Mouse (Mus musculus) thymus, adult 18-20 months (tissue): ENCODE results near the gene Gm28230.

ENCODE experiments used
- DNase-seq, 2 experiments: peaks; one replicate each; pipeline ENCODE4 v3.0.0; 2022; ENCODE audit warnings: mixed read lengths in 2 of 2

Gm28230 gene

DNA sequence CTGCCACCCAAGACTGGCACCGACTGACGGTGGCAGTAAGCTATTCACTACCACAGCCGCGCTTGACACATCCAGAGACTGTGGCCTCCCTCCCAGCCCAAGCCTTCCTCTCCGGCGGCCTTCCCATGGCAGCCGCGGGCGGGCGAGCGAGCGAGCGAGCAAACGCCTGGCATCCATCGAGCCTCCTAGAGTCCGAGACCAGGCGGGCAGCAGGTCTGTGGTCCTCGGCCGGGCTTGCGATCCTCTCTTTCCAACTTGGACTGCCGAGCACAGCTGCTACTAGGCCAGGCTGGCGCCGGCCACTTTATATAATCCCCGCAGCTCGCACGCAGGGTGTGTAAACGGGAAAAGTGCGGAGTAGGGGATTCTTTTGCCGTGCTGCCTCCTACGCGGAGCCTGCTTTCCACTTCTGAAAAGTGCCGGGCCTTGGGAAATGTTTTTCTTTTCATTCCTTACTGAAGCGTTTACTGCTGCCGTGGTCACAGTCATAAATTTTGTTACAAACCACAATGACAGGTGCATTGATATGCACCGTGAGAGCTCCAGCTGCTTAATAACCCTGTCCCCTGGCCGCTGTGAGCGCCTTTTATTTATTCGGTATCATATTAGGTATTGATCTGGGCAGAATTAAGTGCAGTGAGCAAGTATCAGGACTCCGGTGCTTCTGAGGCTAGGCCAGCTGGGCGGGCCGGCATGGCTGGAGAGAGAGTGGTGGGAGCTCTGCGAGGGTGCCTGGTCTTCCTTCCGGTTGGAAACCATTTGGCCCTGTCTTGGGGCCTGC, 14.0 kb downstream of the Gm28230 start:
- DNase-seq = no peak

DNA sequence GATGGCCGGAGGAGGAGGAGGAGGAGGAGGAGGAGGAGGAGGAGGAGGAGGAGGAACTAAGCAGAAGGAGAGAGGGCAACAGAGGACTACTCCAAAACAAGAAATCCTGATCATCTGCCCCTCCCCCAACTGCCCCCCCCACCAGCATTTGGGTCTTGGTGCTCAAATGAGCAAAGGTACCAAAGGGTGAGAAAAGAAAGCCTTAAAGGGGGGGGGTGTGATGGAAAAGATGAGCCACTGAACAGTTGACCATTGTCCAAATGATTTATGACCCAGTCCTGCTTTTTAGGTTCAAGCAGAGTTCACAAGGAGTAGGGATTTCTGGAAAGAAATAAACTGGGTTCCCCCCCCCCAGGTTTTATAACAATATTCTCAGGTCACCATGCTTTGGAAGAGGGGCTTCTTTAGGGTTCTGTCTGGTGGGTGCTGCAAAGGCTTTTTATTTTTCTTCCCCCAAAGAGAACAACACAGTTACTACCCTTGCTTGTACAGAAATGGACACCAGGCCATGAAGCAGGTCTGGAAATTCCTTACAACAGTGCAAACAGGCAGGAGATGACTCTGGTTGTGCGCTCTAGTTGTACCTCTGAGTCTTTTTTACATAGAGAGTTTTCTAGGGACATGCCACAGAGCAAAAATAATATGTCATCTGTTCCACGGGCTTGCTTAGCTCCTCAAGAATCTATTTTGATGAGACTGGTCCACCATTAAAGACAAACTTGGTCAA, 14.9 kb downstream of the Gm28230 start:
- DNase-seq = no peak

DNA sequence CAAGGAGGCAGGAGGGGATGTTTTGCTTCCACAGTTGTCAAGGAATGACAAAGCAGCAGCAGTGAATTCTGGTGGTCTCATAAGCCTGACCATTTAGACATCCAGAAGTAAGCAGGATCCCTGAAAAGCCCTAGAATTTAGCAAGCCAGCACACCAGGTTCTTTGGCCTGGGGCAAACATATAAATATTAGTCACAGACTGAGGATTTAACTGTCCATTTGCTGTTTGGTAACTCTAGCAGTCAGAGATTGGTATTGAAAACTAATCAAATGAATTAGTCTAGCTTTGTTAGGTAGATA, 15.4 kb downstream of the Gm28230 start:
- DNase-seq = no peak

DNA sequence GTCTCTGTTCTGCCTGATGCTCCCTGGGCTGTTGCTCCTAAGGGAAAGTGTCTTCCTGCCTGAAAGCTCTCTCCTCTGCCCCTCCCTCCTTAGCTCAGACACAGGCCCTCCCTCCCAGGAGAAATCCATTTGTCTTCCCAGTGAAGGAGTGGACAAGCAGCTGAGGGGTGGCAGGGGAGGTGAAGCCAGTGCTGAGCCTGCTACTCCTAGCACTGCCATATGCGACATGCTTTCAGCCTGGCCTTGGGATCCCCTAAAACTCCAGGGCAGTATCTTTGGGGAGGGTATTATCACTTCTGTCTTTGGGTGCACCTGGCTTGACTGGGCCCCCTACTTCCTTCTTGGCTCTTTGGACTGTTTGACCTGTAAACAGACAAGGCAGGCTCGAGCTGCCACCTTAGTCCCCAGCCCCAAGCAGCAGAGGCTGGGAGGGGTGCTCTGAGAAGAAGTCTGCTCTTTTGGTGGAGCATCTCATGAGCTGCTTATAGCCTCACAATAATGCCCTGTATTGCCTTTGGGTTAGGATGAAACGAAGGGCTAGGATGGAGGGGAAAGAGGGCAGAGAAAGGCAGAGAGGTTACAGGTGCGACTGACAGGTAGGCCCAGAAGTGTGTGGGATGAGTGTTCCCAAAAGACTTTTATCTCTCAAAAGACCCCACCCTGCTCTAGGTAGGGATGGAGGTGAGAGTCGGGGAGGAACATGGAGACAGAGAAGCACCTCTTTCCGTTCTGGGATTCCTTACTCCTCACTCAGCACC, 19.2 kb downstream of the Gm28230 start:
- DNase-seq = no peak

DNA sequence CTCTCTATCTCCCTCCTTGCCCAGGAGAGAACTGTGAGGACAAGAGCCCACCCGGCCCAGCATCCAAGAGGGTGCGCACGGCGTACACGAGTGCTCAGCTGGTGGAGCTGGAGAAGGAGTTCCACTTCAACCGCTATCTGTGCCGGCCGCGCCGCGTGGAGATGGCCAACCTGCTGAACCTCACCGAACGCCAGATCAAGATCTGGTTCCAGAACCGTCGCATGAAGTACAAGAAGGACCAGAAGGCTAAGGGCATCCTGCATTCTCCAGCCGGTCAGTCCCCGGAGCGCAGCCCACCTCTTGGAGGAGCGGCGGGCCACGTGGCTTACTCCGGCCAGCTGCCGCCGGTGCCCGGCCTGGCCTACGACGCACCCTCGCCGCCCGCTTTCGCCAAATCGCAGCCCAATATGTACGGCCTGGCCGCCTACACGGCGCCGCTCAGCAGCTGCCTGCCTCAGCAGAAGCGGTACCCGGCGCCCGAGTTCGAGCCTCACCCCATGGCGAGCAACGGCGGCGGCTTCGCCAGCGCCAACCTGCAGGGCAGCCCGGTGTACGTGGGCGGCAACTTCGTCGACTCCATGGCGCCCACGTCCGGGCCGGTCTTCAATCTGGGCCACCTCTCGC, 19.9 kb downstream of the Gm28230 start:
- no peak for DNase-seq

DNA sequence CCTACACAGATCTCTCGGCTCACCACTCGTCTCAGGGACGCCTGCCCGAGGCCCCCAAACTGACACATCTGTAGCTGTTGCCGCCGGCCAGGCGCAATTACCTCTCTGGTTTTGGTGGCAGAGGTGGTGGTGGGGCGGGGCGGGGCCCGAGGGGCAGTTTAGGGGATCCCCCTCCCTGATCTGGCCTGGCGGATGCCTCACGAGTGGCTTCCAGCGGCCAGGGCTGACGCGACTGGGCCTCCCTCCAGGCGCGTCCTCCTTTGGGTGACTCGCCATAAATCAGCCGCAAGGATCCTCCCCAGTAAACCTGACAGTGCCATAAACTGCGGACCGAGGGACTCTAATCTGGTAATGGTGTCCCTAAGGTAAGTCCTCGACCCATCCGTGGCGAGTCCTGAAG, 20.5 kb downstream of the Gm28230 start:
- DNase-seq = no peak

DNA sequence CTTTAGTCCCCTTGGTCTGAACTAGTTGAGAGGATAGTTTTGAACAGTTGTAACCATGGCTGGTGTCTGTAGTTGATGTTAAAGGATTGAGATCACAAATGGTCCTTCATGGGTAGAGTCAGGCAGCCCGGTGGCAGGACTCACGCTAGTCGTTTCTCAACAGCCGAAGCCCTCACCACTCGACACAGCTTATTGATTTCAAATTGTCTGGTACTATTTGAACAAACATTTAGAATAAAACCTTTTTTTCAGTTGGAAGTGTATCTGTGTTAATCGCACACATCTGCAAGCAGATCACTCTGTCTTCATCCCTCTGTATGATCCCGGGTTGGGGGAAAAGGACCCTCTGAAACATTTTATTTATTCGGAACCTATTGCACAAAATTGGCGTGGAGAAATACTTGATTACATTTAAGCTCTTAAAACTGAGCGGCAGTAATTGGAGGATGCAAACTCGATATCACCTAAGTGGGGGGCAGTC, 21.2 kb downstream of the Gm28230 start:
- no peak for DNase-seq

DNA sequence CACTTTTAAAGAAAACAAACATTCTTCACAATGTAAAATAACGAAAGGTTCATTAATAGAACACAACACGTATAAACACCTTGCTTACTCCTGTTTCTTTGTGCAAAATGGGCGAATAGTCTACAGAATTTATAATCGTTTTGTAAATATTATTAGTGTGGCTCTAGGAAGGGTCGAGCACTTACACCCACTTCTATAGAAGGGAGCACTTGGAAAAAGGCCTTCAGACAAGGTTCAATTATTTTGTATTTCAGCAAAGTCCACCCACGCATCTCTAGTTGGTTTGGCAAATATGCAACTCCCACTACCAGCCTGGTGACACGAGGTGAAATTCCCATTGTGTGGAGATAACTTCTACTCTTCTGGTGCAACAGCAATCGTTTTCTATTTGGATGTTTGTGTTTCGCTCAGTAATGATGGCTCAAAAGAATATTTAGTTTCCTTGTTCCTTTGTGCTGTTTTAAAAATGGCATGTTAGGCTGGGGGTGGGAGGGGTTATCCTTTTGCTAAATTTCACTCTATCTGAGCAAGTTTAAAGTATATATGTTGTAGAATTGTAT, 22.0 kb downstream of the Gm28230 start:
- DNase-seq = no peak

DNA sequence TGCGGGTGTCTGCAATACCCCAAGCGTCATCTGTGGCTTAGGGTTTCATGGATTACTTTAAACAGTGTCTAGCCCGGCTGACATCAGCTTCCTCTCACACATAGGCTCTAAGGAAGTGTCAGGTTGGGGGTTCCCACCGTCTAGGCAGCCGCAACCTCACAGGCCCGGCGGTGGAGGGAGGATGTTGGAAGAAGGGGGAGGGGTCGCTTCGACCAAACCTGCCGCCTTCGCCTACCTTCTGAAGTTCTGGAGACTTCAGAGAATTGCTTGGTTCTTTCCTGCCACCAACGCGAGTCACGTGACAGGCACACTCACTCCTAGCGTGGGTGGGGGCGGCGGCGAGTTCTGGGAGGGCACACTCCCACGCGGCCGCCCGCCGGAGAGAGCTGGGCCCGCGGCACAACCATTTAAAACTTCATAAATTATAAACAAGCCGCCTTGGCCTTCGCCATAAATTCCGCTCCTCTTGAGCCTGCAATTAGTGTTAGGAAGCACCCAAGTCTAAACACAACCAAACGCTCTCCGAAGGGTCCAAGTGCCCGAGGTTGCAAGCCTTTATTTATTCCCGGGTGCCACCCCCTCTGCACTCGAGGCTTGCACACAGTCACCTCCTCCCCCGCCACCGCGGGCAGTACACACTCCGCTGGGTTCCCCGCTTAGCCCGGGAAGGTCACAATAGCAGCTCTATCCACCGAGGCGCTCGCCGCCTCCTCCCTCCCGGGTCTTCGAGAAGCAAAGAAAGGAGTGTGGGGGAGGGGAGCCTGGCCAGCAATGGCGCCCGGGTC, 23.0 kb downstream of the Gm28230 start:
- DNase-seq = peak in 1 of 2 experiments; percentile 20

DNA sequence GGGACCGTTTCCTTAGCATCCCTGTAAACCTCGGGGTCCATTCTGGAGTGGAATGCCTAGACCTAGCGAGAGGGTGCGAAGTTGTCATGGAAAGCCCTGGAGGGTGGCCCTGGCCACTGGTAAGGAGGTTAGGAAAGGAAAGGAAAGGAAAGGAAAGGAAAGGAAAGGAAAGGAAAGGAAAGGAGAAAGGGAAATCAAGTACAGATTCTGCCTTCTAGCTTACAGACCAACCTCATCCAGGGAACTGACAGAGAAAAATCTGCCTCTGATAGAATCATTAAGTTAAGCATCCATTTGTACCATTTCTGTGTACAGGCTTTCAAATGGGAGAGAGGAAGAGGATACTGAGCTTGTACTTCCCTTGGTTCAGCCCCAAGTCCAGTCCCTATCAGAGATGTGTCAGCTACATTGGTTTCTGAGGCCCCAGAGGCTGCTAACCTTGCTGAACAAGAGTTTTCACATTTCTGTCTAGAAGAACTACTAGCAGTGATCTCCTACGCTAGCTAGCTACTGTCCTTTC, 24.3 kb downstream of the Gm28230 start:
- no peak for DNase-seq

DNA sequence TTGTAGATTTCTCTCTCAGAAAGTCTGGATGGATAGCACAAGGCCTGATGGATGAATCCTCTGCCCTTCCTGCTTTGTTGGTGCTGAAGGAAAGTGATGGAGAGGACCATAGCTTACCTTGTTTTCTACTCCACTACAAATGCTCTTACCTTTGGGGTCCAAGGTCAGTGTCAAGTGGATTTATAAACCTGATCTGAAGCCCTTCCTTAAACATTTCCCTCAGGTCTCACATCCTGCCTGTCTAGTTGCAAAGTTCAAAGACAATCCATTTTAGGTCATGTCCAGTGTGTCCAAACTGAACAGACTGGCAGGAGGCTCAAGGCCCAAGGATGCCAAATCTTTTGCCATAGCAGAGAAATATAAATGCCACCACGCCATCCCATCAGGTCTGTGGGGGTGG, 25.3 kb downstream of the Gm28230 start:
- no peak for DNase-seq

DNA sequence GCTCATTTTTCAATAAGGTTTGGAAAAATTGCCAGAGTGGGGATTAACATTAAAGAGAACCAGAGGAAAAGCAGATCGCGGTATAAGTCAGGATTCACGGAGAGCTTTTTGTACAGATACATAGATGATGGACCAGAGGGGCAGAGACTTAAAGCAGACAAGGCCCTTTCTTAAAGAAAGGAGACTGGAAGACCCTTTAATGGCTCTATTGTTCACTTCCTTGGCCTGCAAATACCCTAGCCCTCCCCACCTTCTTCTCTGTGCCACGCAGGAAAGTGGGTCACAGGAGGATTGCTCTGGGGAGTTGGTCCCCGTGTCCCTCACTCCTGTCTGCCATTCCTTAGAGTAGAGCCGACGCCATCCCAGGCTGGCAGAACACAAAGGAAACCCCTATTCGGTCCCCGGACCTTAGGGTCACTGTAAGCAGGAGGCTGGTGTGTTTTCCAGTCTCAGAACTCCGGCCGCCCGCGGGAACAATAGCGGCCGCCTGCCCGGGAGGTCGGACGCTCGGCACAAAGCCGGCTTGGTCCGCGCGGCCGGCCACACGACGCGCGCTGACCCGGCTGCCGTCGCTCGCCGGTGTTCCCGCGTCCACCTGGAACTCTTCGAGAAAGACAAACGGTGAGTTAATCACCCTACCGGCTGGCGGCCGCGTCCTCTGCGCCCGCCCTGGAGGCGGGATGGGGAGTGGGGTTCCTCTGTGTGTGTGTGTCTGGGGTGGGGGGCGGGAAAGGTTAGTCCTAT, 26.1 kb downstream of the Gm28230 start:
- no peak for DNase-seq

DNA sequence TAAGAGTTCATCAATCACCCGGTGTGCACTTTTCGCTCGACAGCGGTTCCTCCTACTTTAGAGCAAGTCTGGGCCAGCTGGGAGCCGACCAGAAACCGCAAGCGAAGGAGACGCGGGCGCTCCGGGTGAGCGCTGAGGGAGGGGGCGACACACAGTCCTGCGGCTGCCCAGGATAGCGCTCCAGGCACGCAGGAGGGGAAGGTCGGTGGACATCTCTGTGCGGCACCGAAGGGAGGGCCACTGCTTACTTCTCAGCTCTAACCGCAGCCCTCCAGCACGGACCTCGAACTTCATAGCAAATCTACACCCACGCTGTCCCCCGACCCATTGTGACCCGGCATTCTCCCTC, 26.6 kb downstream of the Gm28230 start:
- no peak for DNase-seq

DNA sequence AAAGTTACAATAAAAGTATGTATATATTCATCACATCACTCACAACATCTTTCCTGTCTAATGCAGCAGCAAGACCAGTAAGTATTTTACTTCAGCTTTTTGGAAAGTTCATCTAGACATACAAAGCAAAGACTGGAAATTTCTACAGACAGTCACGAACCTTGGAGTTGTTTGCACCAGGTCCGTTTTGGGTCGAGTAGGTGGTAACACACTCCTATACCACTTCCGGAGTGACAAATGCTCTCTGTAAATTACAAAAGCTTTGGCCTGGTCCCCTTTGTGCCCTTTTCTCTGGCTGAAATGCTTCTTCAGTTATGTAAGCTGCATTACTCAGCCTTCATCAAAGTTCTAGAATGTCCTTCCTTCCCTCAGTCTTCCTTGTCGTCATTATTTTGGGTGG, 27.2 kb downstream of the Gm28230 start:
- DNase-seq = no peak

DNA sequence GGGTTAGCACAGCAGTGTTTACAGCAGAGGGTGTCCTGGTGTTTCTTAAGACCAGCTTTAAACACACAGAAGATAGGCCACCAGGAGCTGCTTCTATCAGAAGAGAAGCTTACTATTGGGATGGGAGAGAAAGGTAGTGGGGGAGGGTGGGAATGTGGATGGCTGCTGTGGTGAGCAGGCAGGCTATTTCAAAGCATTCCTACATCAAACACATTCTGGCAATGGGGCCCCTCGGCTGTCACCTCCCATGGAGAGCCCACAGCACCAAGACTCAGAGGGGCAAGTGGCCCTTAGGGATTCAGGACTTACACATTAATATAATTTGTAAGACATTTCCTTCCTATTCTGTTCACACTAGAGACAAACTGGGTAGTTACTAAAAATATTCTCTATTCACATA, 33.6 kb downstream of the Gm28230 start:
- no peak for DNase-seq

DNA sequence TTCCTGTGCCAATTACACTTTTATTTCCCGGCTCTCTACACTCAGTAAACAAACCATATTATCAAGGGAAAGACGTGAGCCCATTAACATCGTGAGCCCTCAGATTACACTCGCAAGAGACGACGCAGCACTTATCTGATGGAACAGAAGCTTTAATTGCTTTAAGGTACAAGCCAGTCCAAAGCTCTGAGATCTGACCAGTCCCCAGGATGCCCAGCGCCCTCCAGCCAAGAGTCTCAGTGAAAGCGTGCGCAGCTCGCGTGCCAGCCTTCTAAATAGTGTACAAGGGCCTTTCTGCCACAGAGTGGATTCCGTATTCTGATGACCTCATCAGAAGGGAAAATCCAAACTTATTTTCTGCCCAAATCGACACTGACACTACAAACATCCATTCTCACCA, 35.4 kb downstream of the Gm28230 start:
- no peak for DNase-seq

DNA sequence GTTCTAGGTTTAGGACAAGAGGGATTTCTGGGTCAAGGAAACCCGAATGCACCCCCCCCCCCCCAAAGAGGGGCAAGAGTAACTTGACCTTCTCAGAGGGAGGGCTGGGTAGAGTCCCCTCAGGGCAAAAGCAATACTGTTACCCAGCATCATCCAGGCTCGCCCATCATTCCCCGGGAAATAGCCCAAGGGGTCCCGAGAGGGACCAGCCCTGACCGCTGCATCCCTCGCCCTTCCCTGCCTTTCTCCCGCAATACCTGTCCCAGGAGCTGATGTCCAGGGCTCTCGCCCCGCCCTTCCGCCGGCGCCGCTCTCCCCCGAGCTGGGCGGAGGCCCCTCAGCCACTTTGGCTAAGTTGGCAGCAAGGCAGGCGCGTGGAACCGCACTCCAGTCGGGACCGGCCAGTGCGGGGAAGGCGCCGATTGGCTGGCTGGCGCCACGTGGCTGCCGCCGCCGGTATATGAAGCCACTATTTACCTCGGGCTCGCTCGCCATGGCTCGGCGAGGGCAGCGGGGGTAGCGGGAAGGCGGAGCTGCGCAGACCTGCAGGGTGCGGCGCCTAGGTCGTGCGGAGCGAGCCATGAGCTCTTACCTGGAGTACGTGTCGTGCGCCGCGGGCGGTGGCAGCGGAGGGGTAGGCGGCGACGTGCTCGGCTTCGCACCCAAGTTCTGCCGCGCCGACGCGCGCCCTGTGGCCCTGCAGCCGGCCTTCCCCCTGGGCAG, 36.2 kb downstream of the Gm28230 start, which contains the start of gene Hoxd1:
Gene Hoxd1 (plus strand): TSS at position 459 of the 723 bp plus-strand sequence.
- no peak for DNase-seq

DNA sequence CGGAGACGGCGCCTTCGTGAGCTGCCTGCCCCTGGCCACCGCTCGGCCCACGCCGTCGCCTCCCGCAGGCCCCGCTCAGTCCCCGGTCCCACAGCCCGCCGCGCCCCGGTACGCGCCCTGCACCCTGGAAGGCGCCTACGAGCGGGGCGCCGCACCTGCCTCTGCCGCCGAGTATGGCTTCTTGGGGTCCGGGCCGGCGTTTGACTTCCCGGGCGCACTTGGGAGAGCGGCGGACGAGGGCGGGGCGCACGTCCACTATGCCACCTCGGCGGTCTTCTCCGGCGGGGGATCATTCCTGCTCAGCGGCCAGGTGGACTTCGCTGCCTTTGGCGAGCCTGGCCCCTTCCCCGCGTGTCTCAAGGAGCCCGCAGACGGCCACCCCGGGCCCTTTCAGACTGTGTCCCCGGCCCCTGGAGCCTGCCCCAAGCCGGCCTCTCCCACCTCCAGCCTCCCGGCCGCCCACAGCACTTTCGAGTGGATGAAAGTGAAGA, 36.8 kb downstream of the Gm28230 start:
- no peak for DNase-seq

DNA sequence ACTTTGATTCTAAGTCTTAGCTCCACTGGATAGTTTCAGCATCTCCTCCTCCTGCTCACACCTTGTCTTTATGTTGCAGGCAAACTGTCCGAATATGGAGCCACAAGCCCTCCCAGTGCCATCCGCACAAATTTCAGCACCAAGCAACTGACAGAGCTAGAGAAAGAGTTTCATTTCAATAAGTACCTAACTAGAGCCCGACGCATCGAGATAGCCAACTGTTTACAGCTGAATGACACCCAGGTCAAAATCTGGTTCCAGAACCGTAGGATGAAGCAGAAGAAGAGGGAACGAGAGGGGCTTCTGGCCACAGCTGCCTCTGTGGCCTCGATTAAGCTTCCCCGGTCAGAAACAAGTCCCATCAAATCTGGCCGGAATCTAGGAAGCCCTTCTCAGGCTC, 37.4 kb downstream of the Gm28230 start:
- no peak for DNase-seq

DNA sequence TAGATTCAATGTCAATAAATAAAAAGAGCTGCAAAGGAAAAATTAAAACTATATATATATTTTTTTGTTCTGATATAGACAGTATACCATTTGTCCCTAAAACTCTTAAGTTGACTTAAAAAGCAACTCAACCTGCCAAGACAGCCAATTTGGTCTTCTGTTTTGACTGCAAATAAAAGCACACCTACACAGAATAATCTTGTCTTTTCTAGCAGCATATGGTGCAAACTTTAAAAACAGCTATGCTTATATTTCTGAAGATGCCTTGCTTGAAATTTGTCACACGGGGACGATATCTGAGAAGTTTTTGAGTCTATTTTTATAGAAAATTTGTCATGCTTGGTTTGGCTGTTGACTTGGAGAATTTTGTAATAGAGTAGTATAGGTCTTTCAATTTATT, 47.8 kb downstream of the Gm28230 start:
- DNase-seq = no peak
